Mouse (Mus musculus) retina, postnatal 7 days (tissue): ENCODE measurements at regions not wholly inside any gene's neighbourhood (a gene's known extent, or its start where the extent isn't known, plus 50 kb on each side); places are given as distances from the start of the nearest gene placed in this dataset.

Experiments
- DNase-seq: peaks from one replicate; pipeline ENCODE4 v3.0.0-alpha.2; 2012; ENCODE audit warnings: low read depth, low spot score

DNA sequence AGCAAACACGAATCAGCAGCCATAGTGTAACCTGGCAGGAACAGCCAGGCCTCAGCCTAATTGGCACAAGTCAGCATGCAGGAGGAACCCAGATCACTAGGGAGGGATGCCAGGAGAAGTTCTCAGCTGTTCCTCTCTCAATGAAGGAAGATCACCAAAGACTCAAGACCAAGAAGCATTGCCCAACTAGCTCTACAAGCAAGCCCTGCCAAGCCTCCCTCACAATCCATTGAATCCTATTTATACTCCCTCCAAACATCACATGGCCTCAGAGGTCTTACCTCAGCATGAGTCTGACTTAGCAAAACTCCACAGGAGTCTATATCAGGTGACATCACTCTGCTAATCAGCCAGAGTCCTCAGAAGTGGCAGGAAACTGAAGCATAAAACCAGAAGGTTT lies 135.1 kb downstream of the Rbm43 start:
- no peak for DNase-seq

DNA sequence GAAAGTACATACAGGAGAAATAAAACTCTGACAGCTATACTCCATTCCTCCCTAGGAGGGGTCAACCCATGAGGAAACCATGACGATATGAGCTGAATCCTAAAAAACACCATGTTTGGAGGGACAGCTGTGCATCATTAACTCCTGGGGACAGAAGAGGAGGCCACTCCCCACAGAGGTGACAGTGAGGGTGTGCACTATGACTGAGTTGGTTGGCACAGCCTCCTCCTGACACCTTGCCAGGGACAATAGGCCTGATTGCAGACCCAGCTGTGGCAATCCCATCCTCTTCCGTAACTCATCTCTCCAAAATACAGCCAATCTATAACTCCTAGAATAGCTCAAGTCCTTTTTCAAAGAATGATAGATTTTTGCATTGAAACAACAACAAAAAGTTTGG lies 112.0 kb downstream of the Rbm43 start:
- no peak for DNase-seq

GRCm38 (mm10) chr2:51830286-51830944 lies 104.5 kb downstream of the Rbm43 start:
- DNase-seq, result peak; percentile 37

DNA sequence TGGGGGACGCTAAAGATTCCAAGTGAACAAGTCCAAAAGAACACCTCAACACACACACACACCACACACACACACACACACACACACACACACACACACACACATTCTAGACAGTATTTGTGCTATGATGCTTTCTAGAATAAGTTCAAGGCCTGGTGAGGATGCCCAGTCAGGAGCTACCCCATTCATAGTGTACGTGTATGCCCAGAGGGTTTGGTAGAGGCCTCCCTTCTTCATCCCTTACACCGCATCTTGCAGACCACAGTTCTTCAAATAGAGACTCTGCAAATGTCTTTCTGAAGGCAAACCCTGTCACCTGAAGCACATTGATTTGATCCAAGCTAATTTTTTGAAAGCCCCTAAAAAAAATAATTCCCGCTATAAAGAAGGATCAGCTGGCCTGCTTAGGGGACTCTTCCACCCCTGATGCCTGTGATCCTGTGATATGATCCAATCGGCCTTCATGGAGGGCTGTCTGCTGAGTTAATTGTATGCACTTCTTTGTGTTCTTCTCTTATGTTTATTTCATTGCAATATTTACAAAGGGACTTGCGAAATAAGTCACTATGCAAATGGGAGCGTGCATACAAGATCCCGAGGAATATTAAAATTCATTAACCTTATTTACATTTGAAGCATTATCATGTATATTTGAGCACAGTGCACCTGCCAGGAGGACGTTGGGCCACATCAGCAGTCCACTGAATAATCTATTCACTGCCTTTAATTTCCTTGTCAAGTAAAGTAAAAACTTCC lies 103.8 kb downstream of the Rbm43 start:
- DNase-seq, result no peak

DNA sequence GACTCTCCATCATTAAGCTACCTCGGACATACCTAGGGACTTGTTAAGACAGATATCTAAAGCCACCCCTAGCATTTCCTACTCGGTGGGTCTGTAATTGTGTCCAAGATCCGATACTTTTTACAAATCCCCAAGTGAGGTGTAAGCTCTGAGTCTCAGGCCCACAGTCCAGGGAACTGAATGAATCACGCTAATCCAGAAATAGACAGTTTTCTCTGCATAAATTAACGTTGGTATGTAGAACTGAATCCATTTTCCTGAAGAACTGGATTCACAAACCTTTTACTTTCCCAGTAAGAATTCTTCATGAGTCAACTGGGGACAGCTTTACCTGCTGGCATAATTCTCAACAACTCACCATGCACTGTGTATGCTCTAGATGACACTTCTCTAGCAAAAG lies 97.1 kb downstream of the Rbm43 start:
- no peak for DNase-seq

GRCm38 (mm10) chr2:51840808-51841207 lies 94.2 kb downstream of the Rbm43 start:
- no peak for DNase-seq

GRCm38 (mm10) chr2:51844831-51845230 lies 90.1 kb downstream of the Rbm43 start:
- no peak for DNase-seq

DNA sequence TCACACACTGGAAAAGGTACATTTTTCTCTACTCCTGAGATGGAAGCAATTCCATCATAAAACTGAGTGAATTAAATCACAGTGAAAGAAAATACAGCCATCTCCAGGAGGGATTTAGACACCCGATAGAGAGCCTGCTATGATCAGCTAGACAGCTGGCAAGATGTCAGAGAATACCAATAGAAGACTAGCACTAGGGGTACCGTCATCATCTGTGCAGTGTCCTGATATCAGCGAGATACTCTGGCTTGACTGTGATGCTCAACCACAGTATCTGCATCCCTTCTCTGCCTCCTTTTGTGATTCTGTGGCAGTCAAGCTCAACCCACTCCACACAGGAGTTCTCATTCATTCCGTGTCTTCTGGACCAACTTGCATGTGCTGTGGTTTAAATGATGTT lies 87.4 kb downstream of the Rbm43 start:
- DNase-seq, result no peak

- DNase-seq, result no peak
Observed at GRCm38 (mm10) chr2:51847964-51848363, 87.0 kb downstream of the Rbm43 start.

- no peak for DNase-seq
Observed at GRCm38 (mm10) chr2:51848491-51848890, 86.5 kb downstream of the Rbm43 start.

DNA sequence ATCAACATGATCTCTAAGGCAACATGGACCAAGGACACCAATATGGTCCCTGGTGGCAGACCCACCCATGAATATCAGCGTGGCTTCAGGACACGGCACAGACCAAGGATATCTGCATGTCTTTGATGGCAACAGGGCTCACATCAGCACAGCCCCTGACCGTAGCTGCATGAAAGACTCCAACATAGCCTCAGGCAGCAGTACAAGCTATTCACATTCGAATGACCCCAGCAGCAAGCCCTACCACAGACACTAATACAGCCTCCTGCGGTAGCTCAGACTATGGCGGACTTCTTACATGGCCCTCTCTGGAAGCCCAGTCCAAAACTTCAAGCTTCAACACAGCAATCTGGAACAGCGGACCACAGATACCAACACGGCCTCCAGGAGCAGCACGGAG lies 84.4 kb downstream of the Rbm43 start:
- no peak for DNase-seq

DNA sequence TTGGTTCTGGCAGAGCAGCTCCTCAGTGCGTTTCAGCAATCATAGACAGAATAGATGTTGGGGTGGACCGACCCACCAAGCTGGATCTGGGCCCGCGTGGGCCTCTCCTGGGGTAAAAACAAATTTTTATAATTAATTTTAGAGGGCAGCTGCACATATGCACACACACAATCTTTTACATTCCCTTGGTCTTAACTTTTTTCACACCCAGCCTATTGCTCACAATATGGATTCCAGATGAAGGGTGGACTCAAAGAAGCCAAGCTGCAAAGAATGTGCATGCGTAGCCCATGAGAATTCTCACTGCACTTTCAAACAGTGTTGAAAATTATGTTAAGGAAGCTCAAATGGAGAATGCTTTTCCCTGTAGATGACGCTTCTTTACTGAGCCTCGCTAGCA lies 83.3 kb downstream of the Rbm43 start:
- DNase-seq, result no peak

DNA sequence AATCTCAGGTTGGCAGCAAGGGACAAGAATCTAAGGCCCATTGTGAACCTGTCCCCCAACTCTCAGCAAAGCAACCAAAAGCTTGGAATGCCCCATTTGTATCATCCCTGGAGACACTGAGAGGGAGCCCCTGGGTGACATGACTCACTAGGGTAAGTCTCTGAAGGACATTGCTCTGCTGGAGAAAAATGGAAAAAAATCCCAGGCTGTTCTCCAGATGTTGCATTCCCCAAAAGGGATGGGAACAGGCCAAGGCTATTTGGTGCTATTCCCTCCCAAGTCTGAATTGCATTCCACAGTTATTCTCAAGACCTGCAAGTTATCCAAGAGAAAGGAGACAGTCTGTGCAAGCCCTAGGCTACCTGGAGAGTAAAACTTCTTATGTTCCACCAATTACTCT lies 77.7 kb downstream of the Rbm43 start:
- no peak for DNase-seq

- DNase-seq, result no peak
Observed at GRCm38 (mm10) chr2:51866045-51866444, 68.9 kb downstream of the Rbm43 start.

- no peak for DNase-seq
Observed at GRCm38 (mm10) chr2:51868878-51869510, 66.0 kb downstream of the Rbm43 start.

DNA sequence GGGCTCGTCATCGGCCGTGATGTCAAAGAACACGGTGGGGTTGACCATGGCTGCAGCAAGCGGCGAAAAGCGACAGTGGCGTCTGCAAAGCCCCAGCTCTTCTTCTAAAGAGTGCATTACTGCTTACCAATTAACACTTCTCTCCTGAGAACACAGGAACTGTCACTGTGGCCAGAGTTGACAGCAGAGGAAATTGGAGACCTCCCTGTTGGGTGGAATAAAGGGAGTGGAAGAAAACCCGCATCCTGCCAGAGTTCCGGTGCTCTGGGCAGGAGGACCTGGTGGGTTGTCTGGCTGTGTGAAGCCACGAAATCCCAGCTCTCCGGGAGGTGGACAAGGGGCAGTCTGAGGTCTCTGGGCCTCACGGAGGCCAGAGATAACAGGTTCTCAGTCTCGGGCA lies 63.4 kb downstream of the Rbm43 start:
- no peak for DNase-seq
